Mouse (Mus musculus) hindbrain, embryonic 15.5 days (tissue): ENCODE results near the gene Majin. TPM values are rescaled to one million over a fixed set of nuclear protein-coding genes. Genes with fewer than 3 reads are reported as not detected.

Experiments
- ATAC-seq: fragments of 200-750 bp; cut with Nextera tagmentation; 2 replicates; pipeline ENCODE4 v1.8.0; 2017; ENCODE audit warnings: low read depth, moderate number of reproducible peaks, moderate TSS enrichment; ENCODE audit not compliant: low FRiP score
- H3K27ac ChIP-seq: fragments of 300-500 bp; sonication (generic); replicated peaks from 2 replicates; pipeline ENCODE4 v1.5.1; 2015; ENCODE audit warnings: mild to moderate bottlenecking, inconsistent platforms
- H3K27me3 ChIP-seq: fragments of 300-500 bp; sonication (generic); 2 replicates; pipeline ENCODE4 v1.6.1; 2015; ENCODE audit warnings: control low read depth, inconsistent platforms
- H3K36me3 ChIP-seq: fragments of 300-500 bp; sonication (generic); 2 replicates; pipeline ENCODE4 v1.6.1; 2015; ENCODE audit warnings: control low read depth, inconsistent platforms
- H3K4me1 ChIP-seq: fragments of 300-500 bp; sonication (generic); replicated peaks from 2 replicates; pipeline ENCODE4 v1.6.1; 2015; ENCODE audit warnings: control low read depth, inconsistent platforms
- H3K4me2 ChIP-seq: fragments of 300-500 bp; sonication (generic); 2 replicates; pipeline ENCODE4 v1.6.1; 2015; ENCODE audit warnings: moderate library complexity, mild to moderate bottlenecking, inconsistent platforms
- H3K4me3 ChIP-seq: fragments of 300-500 bp; sonication (generic); 2 replicates; pipeline ENCODE4 v1.5.1; 2015; ENCODE audit warnings: mild to moderate bottlenecking, inconsistent platforms
- H3K9ac ChIP-seq: fragments of 300-500 bp; sonication (generic); 2 replicates; pipeline ENCODE4 v1.6.1; 2015; ENCODE audit warnings: inconsistent platforms
- H3K9me3 ChIP-seq: fragments of 300-500 bp; sonication (generic); 2 replicates; pipeline ENCODE4 v1.6.1; 2016; ENCODE audit warnings: control low read depth, inconsistent platforms
- WGBS: fragments of 180-500 bp; shearing (Covaris S2); methylation state at CpG from one replicate; pipeline ENCODE4 v1.1.7; 2015; 5-methylcytosine and 5-hydroxymethylcytosine counted together
- polyA plus RNA-seq: library from polyadenylated mRNA; unstranded; fragments of >200 nt; fragmentation: Nextera tagmentation; extraction: Ambion mirVana; gene quantifications from 2 replicates; pipeline ENCODE4 v1.2.1, GENCODE M21; 2015

Majin gene
- polyA plus RNA-seq, 1 experiment from 2014 or later: not detected

DNA sequence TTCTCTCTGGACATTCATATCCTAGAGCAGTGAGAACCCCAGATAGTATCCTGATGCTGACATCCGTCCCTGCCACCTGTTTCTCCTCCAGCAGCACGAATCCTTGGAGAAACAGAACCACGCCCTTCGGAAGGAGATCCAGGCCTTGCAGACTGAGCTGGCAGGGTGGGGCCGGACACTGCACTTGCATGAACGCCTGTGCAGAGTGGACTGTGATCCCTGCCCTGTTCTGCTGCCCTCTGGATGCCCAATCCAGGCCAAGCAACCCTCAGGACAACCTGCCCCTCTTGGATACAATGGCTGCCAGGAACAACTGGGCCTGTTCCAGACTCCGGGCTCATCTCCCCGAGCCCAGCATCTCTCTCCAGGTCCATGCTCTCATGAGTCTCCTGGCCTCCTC lies 13.0 kb upstream of the Majin start:
- H3K4me1 ChIP-seq: no peaks in the 10 kb centered on the region
- no peak overlapping the region for H3K4me3 ChIP-seq
- no peaks in the 10 kb centered on the region for H3K9me3 ChIP-seq
- H3K27ac ChIP-seq: no peak overlapping the region
- no peak overlapping the region for H3K4me2 ChIP-seq
- no peaks in the 10 kb centered on the region for H3K27me3 ChIP-seq
- H3K9ac ChIP-seq: no peak overlapping the region
- no peaks in the 10 kb centered on the region for H3K36me3 ChIP-seq
- no peak for ATAC-seq
- WGBS: 84% methylated on average over 8 of the region's 8 CpGs

DNA sequence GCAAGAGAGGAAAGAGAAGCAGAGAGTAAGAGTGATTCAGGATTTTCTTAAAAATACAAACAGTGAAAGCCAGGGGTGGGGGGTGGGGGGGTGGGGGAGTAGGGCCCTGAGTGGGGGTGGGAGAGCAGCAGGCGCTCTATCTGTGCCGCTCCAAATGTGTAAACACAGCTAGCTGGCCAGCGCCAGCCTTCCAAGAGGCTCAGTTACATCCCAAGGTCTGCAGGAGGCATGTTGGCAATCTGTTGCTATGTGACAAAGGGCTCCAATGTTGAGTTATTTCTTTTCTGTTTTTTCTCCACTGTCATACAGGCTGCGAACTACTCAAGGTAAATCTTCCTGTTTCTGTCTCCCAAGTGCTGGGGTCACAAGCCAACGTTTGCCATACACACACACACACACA lies 9.4 kb upstream of the Majin start:
- WGBS: 55% methylated on average over 5 of the region's 5 CpGs
- no peak overlapping the region for H3K27ac ChIP-seq
- no peak for ATAC-seq

DNA sequence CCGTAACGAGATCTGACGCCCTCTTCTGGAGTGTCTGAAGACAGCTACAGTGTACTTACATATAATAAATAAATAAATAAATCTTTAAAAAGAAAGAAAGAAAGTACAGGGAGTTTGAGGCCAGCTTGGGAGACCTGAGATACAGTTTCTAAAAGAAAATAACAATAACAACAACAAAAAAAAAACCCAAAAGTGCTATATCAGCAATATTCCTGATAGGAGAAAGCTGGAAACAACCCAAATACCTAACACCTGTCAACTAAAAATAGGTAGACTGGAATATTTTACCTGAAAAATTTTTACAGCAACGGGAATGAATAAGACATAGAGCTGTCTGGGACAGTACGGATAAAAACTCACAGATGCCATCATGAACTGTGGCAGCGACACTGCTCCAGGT lies 5.4 kb upstream of the Majin start:
- no peaks in the 10 kb centered on the region for H3K27me3 ChIP-seq
- 92% methylated on average over 6 of the region's 6 CpGs for WGBS
- H3K9ac ChIP-seq: no peak overlapping the region
- H3K36me3 ChIP-seq: no peaks in the 10 kb centered on the region
- no peak overlapping the region for H3K4me2 ChIP-seq
- no peaks in the 10 kb centered on the region for H3K9me3 ChIP-seq
- no peak overlapping the region for H3K27ac ChIP-seq
- no peaks in the 10 kb centered on the region for H3K4me1 ChIP-seq
- H3K4me3 ChIP-seq: no peak overlapping the region
- no peak for ATAC-seq

More for the DNA sequence above, 9.4 kb upstream of the Majin start:
- H3K4me2 ChIP-seq: no peak overlapping the region
- H3K36me3 ChIP-seq: no peaks in the 10 kb centered on the region
- H3K4me1 ChIP-seq: no peaks in the 10 kb centered on the region
- no peaks in the 10 kb centered on the region for H3K9me3 ChIP-seq
- H3K4me3 ChIP-seq: no peak overlapping the region
- no peaks in the 10 kb centered on the region for H3K27me3 ChIP-seq
- no peak overlapping the region for H3K9ac ChIP-seq

DNA sequence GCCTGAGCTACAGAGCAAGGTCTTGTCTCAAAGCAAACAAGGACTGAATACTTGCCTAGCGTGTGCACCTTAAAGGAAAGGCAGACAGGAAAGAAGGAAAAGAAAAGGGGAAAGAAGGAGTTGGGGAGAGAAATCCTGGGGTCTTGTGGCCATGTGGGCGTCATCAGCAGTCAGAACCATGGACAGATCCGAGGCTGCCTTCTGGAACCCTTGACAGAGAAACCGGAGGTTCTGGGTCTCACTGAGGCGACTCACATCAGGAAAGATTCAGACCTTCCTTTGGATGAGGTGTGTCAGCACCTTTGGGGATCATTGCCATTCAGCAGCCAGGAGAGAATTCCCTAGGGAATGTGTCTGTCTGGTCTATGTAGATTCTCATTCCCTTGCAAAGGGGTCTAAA lies 2.6 kb upstream of the Majin start:
- H3K4me3 ChIP-seq: no peak overlapping the region
- no peaks in the 10 kb centered on the region for H3K4me1 ChIP-seq
- H3K9me3 ChIP-seq: no peaks in the 10 kb centered on the region
- no peaks in the 10 kb centered on the region for H3K27me3 ChIP-seq
- H3K36me3 ChIP-seq: no peaks in the 10 kb centered on the region
- no peak overlapping the region for H3K27ac ChIP-seq
- no peak for ATAC-seq
- H3K9ac ChIP-seq: no peak overlapping the region
- 23% methylated on average over 5 of the region's 5 CpGs for WGBS
- no peak overlapping the region for H3K4me2 ChIP-seq

DNA sequence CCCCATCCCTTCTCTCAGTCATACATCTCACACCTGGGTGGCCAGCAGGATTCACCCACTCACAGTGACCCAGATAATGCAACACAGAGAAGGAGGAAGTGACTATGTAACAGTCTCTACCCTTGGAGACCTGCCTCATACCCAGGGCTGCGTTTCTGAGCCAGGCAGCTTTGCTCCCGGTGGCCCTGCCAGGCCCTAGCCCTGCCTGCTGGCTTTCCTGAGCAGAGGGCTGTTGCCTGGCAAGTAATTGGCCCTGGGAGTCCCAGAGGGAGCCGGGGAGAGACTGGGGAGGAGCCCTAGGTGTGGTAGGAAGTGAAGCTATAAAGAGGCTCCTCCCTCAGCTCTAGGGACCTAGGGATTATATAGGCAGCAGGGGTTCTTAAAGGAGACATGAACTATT lies 1.7 kb upstream of the Majin start:
- no peak for ATAC-seq
- no peaks in the 10 kb centered on the region for H3K9me3 ChIP-seq
- H3K4me1 ChIP-seq: no peaks in the 10 kb centered on the region
- no peaks in the 10 kb centered on the region for H3K27me3 ChIP-seq
- 22% methylated on average over 3 of the region's 3 CpGs for WGBS
- H3K4me2 ChIP-seq: no peak overlapping the region
- no peak overlapping the region for H3K27ac ChIP-seq
- H3K36me3 ChIP-seq: no peaks in the 10 kb centered on the region
- no peak overlapping the region for H3K9ac ChIP-seq
- H3K4me3 ChIP-seq: no peak overlapping the region

DNA sequence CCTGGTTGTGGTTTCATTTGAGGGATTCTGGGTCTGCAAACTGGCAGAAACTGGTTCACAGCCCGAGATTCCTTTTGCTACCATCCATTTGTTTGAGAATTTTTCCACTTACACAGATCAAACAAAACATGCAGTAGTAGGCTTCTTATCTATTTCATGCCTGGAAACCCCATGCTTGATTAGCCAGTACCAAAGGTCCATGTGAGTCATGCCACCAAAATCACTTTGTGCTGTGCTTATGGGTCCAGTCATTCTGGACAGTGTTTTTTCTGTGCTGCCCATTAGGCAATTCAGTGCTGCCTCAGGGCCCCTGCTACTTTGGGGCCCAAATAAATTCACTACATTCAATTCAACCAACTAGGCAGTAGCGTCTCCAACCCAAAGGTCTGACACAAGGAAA lies 20.1 kb downstream of the Majin start:
- Histone ChIP-seq H3K27ac (no peak overlapping the region), H3K4me2 (no peak overlapping the region), H3K9ac (no peak overlapping the region), H3K4me1 (no peaks in the 10 kb centered on the region), H3K9me3 (no peaks in the 10 kb centered on the region), H3K36me3 (no peaks in the 10 kb centered on the region), H3K27me3 (no peaks in the 10 kb centered on the region), H3K4me3 (no peak overlapping the region)
- no peak for ATAC-seq
- WGBS: 79% methylated on average over 2 of the region's 2 CpGs

DNA sequence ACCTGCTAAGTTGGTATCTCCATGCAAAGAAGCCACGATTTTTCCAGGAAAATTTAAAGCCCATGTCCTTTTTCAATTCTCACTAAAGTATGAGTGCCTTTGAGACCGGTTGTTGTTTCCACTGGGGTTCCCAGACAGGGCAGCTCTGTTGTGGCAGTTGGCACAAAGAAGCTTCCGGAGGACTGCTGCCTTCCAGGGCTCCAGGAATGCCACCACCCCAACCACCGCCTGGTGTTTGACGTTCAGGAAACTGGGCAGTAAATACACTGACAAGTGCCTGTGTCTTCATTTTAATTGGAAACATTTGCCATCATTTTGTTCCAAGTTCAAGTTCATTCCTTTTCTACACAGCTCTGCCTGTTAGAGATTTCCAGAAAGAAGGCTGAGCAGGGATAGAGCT lies 22.5 kb downstream of the Majin start:
- H3K27ac ChIP-seq: no peak overlapping the region
- H3K9me3 ChIP-seq: no peaks in the 10 kb centered on the region
- H3K4me1 ChIP-seq: no peaks in the 10 kb centered on the region
- no peak overlapping the region for H3K4me2 ChIP-seq
- ATAC-seq: no peak
- H3K9ac ChIP-seq: no peak overlapping the region
- H3K4me3 ChIP-seq: no peak overlapping the region
- no peaks in the 10 kb centered on the region for H3K36me3 ChIP-seq
- 76% methylated on average over 5 of the region's 5 CpGs for WGBS
- no peaks in the 10 kb centered on the region for H3K27me3 ChIP-seq

DNA sequence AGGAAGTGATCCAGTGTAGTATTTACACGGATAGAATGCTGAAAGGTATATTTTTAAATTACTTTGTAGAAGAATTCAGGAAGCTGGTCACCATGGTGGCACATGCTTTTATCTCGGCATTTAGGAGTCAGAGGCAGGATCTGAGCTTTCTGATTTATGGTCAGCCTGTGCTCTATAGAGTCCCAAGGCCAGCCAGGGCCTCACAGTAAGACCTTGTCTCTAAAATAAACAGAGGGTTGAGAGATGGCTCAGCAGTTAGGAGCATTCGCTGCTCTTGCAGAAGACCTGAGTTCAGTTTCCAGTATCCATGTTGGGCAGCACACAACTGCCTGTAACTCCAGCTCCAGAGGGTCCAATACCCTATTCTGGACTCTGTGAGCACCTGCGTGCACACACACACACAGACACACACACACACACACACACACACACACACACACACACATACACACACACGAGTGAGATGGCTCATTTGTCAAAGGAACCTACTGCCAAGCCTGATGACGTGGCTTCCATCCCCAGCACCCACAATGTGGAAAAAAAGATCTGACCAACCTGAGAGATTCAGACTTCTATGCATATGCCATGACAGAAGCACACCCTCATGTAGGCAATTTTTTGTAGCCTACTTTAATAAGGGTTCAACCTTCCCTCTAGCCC lies 32.0 kb downstream of the Majin start:
- Histone ChIP-seq H3K4me1 (no peaks in the 10 kb centered on the region), H3K9me3 (no peaks in the 10 kb centered on the region), H3K27ac (no peak overlapping the region), H3K4me3 (no peak overlapping the region), H3K36me3 (no peaks in the 10 kb centered on the region), H3K9ac (no peak overlapping the region), H3K4me2 (no peak overlapping the region), H3K27me3 (no peaks in the 10 kb centered on the region)
- WGBS: 79% methylated on average over 6 of the region's 6 CpGs
- ATAC-seq: no peak

GRCm38 (mm10) chr19:6218606-6219005 lies 34.4 kb downstream of the Majin start:
- no peak for ATAC-seq
- Histone ChIP-seq H3K4me3 (no peak overlapping the region), H3K9me3 (no peaks in the 10 kb centered on the region), H3K9ac (no peak overlapping the region), H3K27me3 (no peaks in the 10 kb centered on the region), H3K4me2 (no peak overlapping the region), H3K27ac (no peak overlapping the region), H3K36me3 (no peaks in the 10 kb centered on the region), H3K4me1 (no peaks in the 10 kb centered on the region)
- 65% methylated on average over 6 of the region's 6 CpGs for WGBS

GRCm38 (mm10) chr19:6226135-6226534 lies 41.9 kb downstream of the Majin start, which contains the start of gene Gpha2:
Gpha2 (plus strand) TSS chr19:6226380.
- WGBS: 36% methylated on average over 2 of the region's 2 CpGs
- Histone ChIP-seq H3K36me3 (peaks cover 37% of the 10 kb centered on the region), H3K9ac (no peak within 1 kb of the TSS), H3K4me3 (no peak within 1 kb of the TSS), H3K27me3 (no peaks in the 10 kb centered on the region), H3K4me1 (no peaks in the 10 kb centered on the region), H3K9me3 (no peaks in the 10 kb centered on the region), H3K4me2 (no peak within 1 kb of the TSS), H3K27ac (no peak within 1 kb of the TSS)
- ATAC-seq: no peak

GRCm38 (mm10) chr19:6226763-6227162 lies 42.6 kb downstream of the Majin start:
- no peak overlapping the region for H3K9ac ChIP-seq
- H3K9me3 ChIP-seq: no peaks in the 10 kb centered on the region
- peaks cover 43% of the 10 kb centered on the region for H3K36me3 ChIP-seq
- ATAC-seq: 0 out of 2 replicates have a peak, but pooled peaks have one; percentile 6
- no peak overlapping the region for H3K27ac ChIP-seq
- no peak overlapping the region for H3K4me3 ChIP-seq
- no peaks in the 10 kb centered on the region for H3K27me3 ChIP-seq
- H3K4me2 ChIP-seq: no peak overlapping the region
- 88% methylated on average over 14 of the region's 14 CpGs for WGBS
- no peaks in the 10 kb centered on the region for H3K4me1 ChIP-seq

DNA sequence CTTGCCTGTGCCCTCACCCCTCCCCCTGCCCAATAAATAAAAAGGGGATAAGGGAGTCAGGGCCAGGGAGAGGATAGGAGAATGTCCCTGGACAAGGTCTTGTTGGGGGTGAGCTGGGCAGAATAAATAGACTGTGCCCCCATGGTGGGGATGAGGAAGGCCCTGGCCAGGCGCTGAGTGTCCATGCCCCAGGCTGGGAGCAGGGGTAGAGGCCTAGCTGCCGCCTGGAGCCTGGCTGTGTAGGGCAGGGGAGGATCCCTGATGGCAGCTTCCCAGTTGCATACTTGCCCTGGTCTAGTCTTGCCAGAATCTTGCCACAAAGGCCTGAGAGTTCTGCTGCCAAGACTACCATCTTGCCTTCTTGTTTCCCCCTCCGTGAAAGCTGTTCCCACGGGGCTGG lies 43.7 kb downstream of the Majin start:
- Histone ChIP-seq H3K36me3 (peaks cover 53% of the 10 kb centered on the region), H3K9ac (no peak overlapping the region), H3K4me1 (no peaks in the 10 kb centered on the region), H3K27me3 (no peaks in the 10 kb centered on the region), H3K9me3 (no peaks in the 10 kb centered on the region), H3K4me2 (no peak overlapping the region), H3K4me3 (no peak overlapping the region), H3K27ac (no peak overlapping the region)
- WGBS: 91% methylated on average over 4 of the region's 4 CpGs
- no peak for ATAC-seq

DNA sequence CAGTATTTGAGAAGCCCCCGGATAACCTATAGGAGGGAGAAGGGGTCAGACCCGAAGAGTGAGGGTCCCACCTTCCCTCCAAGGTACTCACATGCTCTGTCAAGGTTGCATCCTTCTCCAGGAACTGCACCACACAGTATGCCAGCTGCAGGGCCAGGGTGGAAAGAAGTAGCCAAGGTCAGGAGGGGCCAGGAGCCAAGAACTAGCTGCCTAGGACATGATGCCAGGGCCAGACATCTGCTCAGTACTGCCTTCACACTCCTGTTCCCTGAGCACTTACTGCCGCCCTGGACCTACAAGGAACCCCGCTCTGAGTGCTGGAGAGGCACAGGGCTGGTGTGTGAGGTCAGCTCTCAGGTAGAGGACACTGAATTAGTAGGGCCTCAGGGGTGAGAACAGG lies 46.2 kb downstream of the Majin start:
- Histone ChIP-seq H3K9me3 (no peaks in the 10 kb centered on the region), H3K9ac (no peak overlapping the region), H3K36me3 (peaks cover 58% of the 10 kb centered on the region), H3K4me1 (peaks cover 15% of the 10 kb centered on the region), H3K27ac (no peak overlapping the region), H3K27me3 (no peaks in the 10 kb centered on the region), H3K4me2 (no peak overlapping the region), H3K4me3 (no peak overlapping the region)
- no peak for ATAC-seq
- WGBS: 91% methylated on average over 4 of the region's 4 CpGs
